Mouse (Mus musculus) hindbrain, postnatal 0 days (tissue): Measurements from ENCODE around the gene Ptk7. TPM values are rescaled to one million over a fixed set of nuclear protein-coding genes. Genes with fewer than 3 reads are reported as not detected.

ENCODE experiments used
- ATAC-seq: fragments of 200-750 bp; cut with Nextera tagmentation; 2 replicates; pipeline ENCODE4 v1.8.0; 2017; ENCODE audit warnings: mild to moderate bottlenecking, moderate TSS enrichment, moderate library complexity
- DNase-seq: peaks from one replicate; pipeline ENCODE4 v3.0.0-alpha.2; 2015; ENCODE audit warnings: low spot score
- H3K27ac ChIP-seq: fragments of 300-500 bp; sonication (generic); 2 replicates; pipeline ENCODE4 v1.5.1; 2014; ENCODE audit warnings: mild to moderate bottlenecking
- H3K27me3 ChIP-seq: fragments of 300-500 bp; sonication (generic); 2 replicates; pipeline ENCODE4 v1.6.1; 2014; ENCODE audit warnings: low read length, mixed read lengths; ENCODE audit not compliant: insufficient read depth
- H3K36me3 ChIP-seq: fragments of 300-500 bp; sonication (generic); 2 replicates; pipeline ENCODE4 v1.6.1; 2014; ENCODE audit warnings: low read length, mixed read lengths; ENCODE audit not compliant: insufficient read depth
- H3K4me1 ChIP-seq: fragments of 300-500 bp; sonication (generic); 2 replicates; pipeline ENCODE4 v1.6.1; 2014; ENCODE audit warnings: antibody characterized with exemption, low read length, mixed read lengths; ENCODE audit not compliant: insufficient read depth
- H3K4me2 ChIP-seq: fragments of 300-500 bp; sonication (generic); 2 replicates; pipeline ENCODE4 v1.6.1; 2014; ENCODE audit warnings: low read depth, mild to moderate bottlenecking, low read length, moderate library complexity, mixed read lengths
- H3K4me3 ChIP-seq: fragments of 300-500 bp; sonication (generic); 2 replicates; pipeline ENCODE4 v1.5.1; 2014; ENCODE audit warnings: low read length
- H3K9ac ChIP-seq: fragments of 300-500 bp; sonication (generic); replicated peaks from 2 replicates; pipeline ENCODE4 v1.6.1; 2014; ENCODE audit warnings: mild to moderate bottlenecking, low read length, moderate library complexity, mixed read lengths
- H3K9me3 ChIP-seq: fragments of 300-500 bp; sonication (generic); 2 replicates; pipeline ENCODE4 v1.6.1; 2016; ENCODE audit warnings: low read length, mixed read lengths
- CTCF ChIP-seq: IDR thresholded peaks from 2 replicates; pipeline ENCODE4 v1.5.1; 2016; ENCODE audit warnings: antibody characterized with exemption, control low read depth, low read depth
- WGBS: fragments of 180-500 bp; shearing (Covaris S2); extraction: QIAGEN DNeasy Blood & Tissue Kit; methylation state at CpG from one replicate; pipeline ENCODE4 v1.1.7; 2014; 5-methylcytosine and 5-hydroxymethylcytosine counted together
- polyA plus RNA-seq: library from polyadenylated mRNA; unstranded; fragments of >200 nt; fragmentation: Nextera tagmentation; extraction: Ambion mirVana; gene quantifications from 2 replicates; pipeline ENCODE4 v1.2.1, GENCODE M21; 2015
- total RNA-seq: library from RNA; depleted of rRNA; stranded (reverse); fragments of >200 nt; gene quantifications from 2 replicates; pipeline ENCODE4 v1.2.3, GENCODE M21; 2014

The Ptk7 gene
- total and polyA plus RNA-seq, 2 experiments from 2014 or later, result 24.5 to 77.6 TPM

GRCm38 (mm10) chr17:46667712-46668111 lies 38.4 kb upstream of the Ptk7 start:
- ATAC-seq (no peak), DNase-seq (no peak)
- peaks cover 29% of the 10 kb centered on the region for H3K36me3 ChIP-seq
- H3K4me2 ChIP-seq, result no peak overlapping the region
- no peaks in the 10 kb centered on the region for H3K4me1 ChIP-seq
- H3K4me3 ChIP-seq, result no peak overlapping the region
- no peak for TF ChIP-seq CTCF
- H3K9ac ChIP-seq, result no peak overlapping the region
- WGBS, result 90% methylated on average over 16 of the region's 16 CpGs
- no peaks in the 10 kb centered on the region for H3K27me3 ChIP-seq
- H3K9me3 ChIP-seq, result no peaks in the 10 kb centered on the region
- H3K27ac ChIP-seq, result no peak overlapping the region

GRCm38 (mm10) chr17:46662730-46663129 lies 33.4 kb upstream of the Ptk7 start:
- no peak for ATAC-seq

DNA sequence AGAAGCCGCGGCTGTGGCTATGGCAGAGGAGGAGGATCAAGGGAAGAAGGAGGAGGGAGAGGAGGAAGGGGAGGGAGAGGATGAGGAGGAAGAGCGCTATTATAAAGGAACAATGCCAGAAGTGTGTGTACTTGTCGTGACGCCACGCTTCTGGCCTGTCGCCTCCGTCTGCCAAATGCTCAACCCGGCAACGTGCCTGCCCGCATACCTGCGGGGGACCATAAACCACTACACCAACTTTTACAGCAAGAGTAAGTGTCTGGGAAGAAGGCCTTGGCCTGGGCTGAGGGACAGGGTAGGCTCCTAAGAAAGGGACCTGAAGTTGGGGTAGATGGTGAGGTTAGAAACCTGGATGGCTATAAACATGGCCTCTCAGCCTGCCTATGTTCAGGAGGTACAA lies 32.7 kb upstream of the Ptk7 start:
- WGBS, result 84% methylated on average over 12 of the region's 12 CpGs
- DNase-seq, result no peak
- no peak for ATAC-seq
- TF ChIP-seq CTCF, result no peak
- H3K9me3 ChIP-seq, result no peaks in the 10 kb centered on the region
- no peak overlapping the region for H3K4me2 ChIP-seq
- no peaks in the 10 kb centered on the region for H3K27me3 ChIP-seq
- H3K4me1 ChIP-seq, result no peaks in the 10 kb centered on the region
- peaks cover 61% of the 10 kb centered on the region for H3K36me3 ChIP-seq
- no peak overlapping the region for H3K9ac ChIP-seq
- H3K27ac ChIP-seq, result no peak overlapping the region
- no peak overlapping the region for H3K4me3 ChIP-seq

More at GRCm38 (mm10) chr17:46662730-46663129, 33.4 kb upstream of the Ptk7 start:
- no peak for DNase-seq
- no peak overlapping the region for H3K9ac ChIP-seq
- no peak for TF ChIP-seq CTCF
- H3K9me3 ChIP-seq, result no peaks in the 10 kb centered on the region
- H3K36me3 ChIP-seq, result peaks cover 54% of the 10 kb centered on the region
- 58% methylated on average over 5 of the region's 5 CpGs for WGBS
- H3K4me1 ChIP-seq, result no peaks in the 10 kb centered on the region
- no peak overlapping the region for H3K4me2 ChIP-seq
- H3K4me3 ChIP-seq, result no peak overlapping the region
- H3K27ac ChIP-seq, result no peak overlapping the region
- no peaks in the 10 kb centered on the region for H3K27me3 ChIP-seq

GRCm38 (mm10) chr17:46661351-46661750 lies 32.0 kb upstream of the Ptk7 start:
- H3K27me3 ChIP-seq, result no peaks in the 10 kb centered on the region
- H3K4me1 ChIP-seq, result no peaks in the 10 kb centered on the region
- 90% methylated on average over 9 of the region's 9 CpGs for WGBS
- no peak for TF ChIP-seq CTCF
- H3K4me2 ChIP-seq, result no peak overlapping the region
- no peak overlapping the region for H3K4me3 ChIP-seq
- H3K9ac ChIP-seq, result no peak overlapping the region
- H3K36me3 ChIP-seq, result peaks cover 61% of the 10 kb centered on the region
- ATAC-seq (no peak), DNase-seq (no peak)
- no peak overlapping the region for H3K27ac ChIP-seq
- H3K9me3 ChIP-seq, result no peaks in the 10 kb centered on the region

- 83% methylated on average over 6 of the region's 6 CpGs for WGBS
- no peak overlapping the region for H3K4me3 ChIP-seq
- H3K27ac ChIP-seq, result no peak overlapping the region
- H3K9ac ChIP-seq, result no peak overlapping the region
- H3K9me3 ChIP-seq, result no peaks in the 10 kb centered on the region
- peaks cover 11% of the 10 kb centered on the region for H3K4me1 ChIP-seq
- no peaks in the 10 kb centered on the region for H3K27me3 ChIP-seq
- DNase-seq (no peak), ATAC-seq (no peak)
- H3K4me2 ChIP-seq, result no peak overlapping the region
- no peak for TF ChIP-seq CTCF
- peaks cover 40% of the 10 kb centered on the region for H3K36me3 ChIP-seq
Measured at GRCm38 (mm10) chr17:46656054-46656453, 26.8 kb upstream of the Ptk7 start.

DNA sequence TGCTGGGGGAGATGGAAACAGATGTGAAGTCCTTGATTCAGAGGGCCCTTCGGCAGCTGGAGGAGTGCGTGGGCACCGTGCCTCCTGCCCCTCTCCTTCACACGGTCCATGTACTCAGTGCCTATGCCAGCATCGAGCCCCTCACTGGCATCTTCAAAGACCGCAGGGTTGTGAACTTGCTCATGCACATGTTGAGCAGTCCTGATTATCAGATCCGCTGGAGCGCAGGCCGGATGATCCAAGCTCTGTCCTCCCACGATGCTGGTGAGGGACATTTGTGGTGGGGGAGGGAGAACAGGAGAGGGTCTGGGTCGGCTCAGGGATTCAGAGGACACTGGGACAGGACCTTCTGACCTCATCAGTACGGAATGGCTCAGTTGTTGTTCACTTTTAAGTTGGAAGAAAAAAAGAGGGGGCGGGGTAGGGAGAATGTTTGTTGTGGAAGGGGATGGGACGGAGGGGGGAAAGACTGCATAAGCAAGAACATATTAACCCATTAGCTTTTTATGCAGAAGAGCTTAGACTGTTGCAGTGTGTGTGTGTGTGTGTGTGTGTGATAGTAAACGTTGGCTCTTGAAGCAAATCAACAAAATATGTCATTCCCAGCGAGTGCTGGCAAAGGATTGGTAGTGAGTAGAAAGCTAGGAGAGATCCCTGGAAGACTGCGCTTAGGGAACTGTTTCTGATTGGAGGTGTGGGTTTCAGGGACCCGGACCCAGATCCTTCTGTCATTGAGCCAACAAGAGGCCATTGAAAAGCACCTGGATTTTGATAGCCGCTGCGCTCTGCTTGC lies 22.6 kb upstream of the Ptk7 start:
- DNase-seq (no peak), ATAC-seq (no peak)
- Histone ChIP-seq H3K9ac (peak overlapping the region; percentile 90; the same call in 1 of the 2 replicates), H3K9me3 (no peaks in the 10 kb centered on the region), H3K27me3 (no peaks in the 10 kb centered on the region), H3K4me2 (peak overlapping the region; percentile 95), H3K4me1 (peaks cover 15% of the 10 kb centered on the region), H3K27ac (no peak overlapping the region), H3K36me3 (peaks cover 15% of the 10 kb centered on the region), H3K4me3 (peak overlapping the region; percentile 60; the same call in 1 of the 2 replicates)
- TF ChIP-seq CTCF, result no peak
- WGBS, result 64% methylated on average over 20 of the region's 20 CpGs

- Histone ChIP-seq H3K4me2 (peak overlapping the region; percentile 95), H3K27me3 (no peaks in the 10 kb centered on the region), H3K9ac (peak overlapping the region; percentile 90), H3K4me3 (peak overlapping the region; percentile 60), H3K9me3 (no peaks in the 10 kb centered on the region), H3K4me1 (peaks cover 15% of the 10 kb centered on the region), H3K36me3 (peaks cover 15% of the 10 kb centered on the region), H3K27ac (peak overlapping the region; percentile 97; the same call in 1 of the 2 replicates)
- ATAC-seq (no peak), DNase-seq (no peak)
- WGBS, result 70% methylated on average over 17 of the region's 17 CpGs
- TF ChIP-seq CTCF, result no peak
Measured at GRCm38 (mm10) chr17:46651292-46651691, 22.0 kb upstream of the Ptk7 start.
